Mouse (Mus musculus) myocyte (in vitro differentiated cells): ENCODE measurements around the gene Mael. TPM values are rescaled to one million over a fixed set of nuclear protein-coding genes. Genes with fewer than 3 reads are reported as not detected.

Experiments
- H3K27me3 ChIP-seq: one replicate; pipeline ENCODE4 v1.6.1; 2011; ENCODE audit not compliant: control insufficient read depth, insufficient read depth, insufficient read length
- H3K36me3 ChIP-seq: one replicate; pipeline ENCODE4 v1.6.1; 2011; ENCODE audit not compliant: control insufficient read depth, insufficient read depth
- H3K4me2 ChIP-seq: one replicate; pipeline ENCODE4 v1.6.1; 2011; ENCODE audit warnings: low read depth, control low read depth
- H3K4me3 ChIP-seq: one replicate; pipeline ENCODE4 v1.5.1; 2011; ENCODE audit warnings: mild to moderate bottlenecking, control low read depth, moderate library complexity
- H3K79me2 ChIP-seq: one replicate; pipeline ENCODE4 v1.6.1; 2011; ENCODE audit not compliant: control insufficient read depth, insufficient read depth
- H3ac ChIP-seq: one replicate; pipeline ENCODE4 v1.6.1; 2011; ENCODE audit not compliant: control insufficient read depth, insufficient read length
- CEBPB ChIP-seq: IDR thresholded peaks from 2 replicates; pipeline ENCODE4 v1.6.1; 2011; ENCODE audit warnings: mild to moderate bottlenecking, moderate library complexity; ENCODE audit not compliant: poor library complexity, insufficient read depth, severe bottlenecking
- E2F4 ChIP-seq: IDR thresholded peaks from one replicate; pipeline ENCODE4 v1.6.1; 2011; ENCODE audit warnings: mild to moderate bottlenecking, control low read depth, moderate library complexity; ENCODE audit not compliant: insufficient read depth
- MAX ChIP-seq: IDR thresholded peaks from one replicate; pipeline ENCODE4 v1.6.1; 2011; ENCODE audit warnings: low read depth, mild to moderate bottlenecking, control low read depth
- MYOD1 ChIP-seq, 3 experiments: IDR thresholded peaks; one replicate each; pipeline ENCODE4 v1.6.1; 2011; ENCODE audit warnings: control low read depth in 2 of 3, low read depth in 2 of 3, mild to moderate bottlenecking in 2 of 3, moderate library complexity in 1 of 3; ENCODE audit not compliant: insufficient read length in 2 of 3, control insufficient read depth in 1 of 3
- MYOG ChIP-seq, 3 experiments: IDR thresholded peaks; one replicate each; pipeline ENCODE4 v1.6.1; 2011; ENCODE audit warnings: control low read depth in 2 of 3, low read depth in 2 of 3, mild to moderate bottlenecking in 2 of 3; ENCODE audit not compliant: insufficient read length in 2 of 3, control insufficient read depth in 1 of 3, insufficient read depth in 1 of 3
- POLR2A ChIP-seq: IDR thresholded peaks from one replicate; pipeline ENCODE4 v1.6.1; 2011; ENCODE audit warnings: low read depth, mild to moderate bottlenecking, control low read depth, moderate library complexity; ENCODE audit not compliant: insufficient read length
- POLR2AphosphoS2 ChIP-seq: IDR thresholded peaks from one replicate; pipeline ENCODE4 v1.6.1; 2011; ENCODE audit warnings: low read depth, control low read depth; ENCODE audit not compliant: insufficient read length
- REST ChIP-seq: IDR thresholded peaks from one replicate; pipeline ENCODE4 v1.6.1; 2011; ENCODE audit warnings: mild to moderate bottlenecking, control low read depth, moderate library complexity; ENCODE audit not compliant: insufficient read depth, insufficient read length
- SRF ChIP-seq: IDR thresholded peaks from one replicate; pipeline ENCODE4 v1.6.1; 2011; ENCODE audit warnings: low read depth; ENCODE audit not compliant: control insufficient read depth, insufficient read length
- TCF12 ChIP-seq: IDR thresholded peaks from one replicate; pipeline ENCODE4 v1.6.1; 2011; ENCODE audit warnings: mild to moderate bottlenecking, control low read depth; ENCODE audit not compliant: poor library complexity, insufficient read depth, severe bottlenecking
- TCF3 ChIP-seq: IDR thresholded peaks from one replicate; pipeline ENCODE4 v1.6.1; 2011; ENCODE audit warnings: low read depth, control low read depth; ENCODE audit not compliant: insufficient read length
- USF1 ChIP-seq: IDR thresholded peaks from one replicate; pipeline ENCODE4 v1.6.1; 2011; ENCODE audit warnings: low read depth, mild to moderate bottlenecking, control low read depth, moderate library complexity
- polyA plus RNA-seq: library from polyadenylated mRNA; unstranded; fragments of >200 nt; fragmentation: generic; extraction: Trizol; gene quantifications from one replicate; pipeline ENCODE4 v1.2.1, GENCODE M21; 2012; ENCODE audit warnings: missing spikeins

The Mael gene
- polyA plus RNA-seq, result not detected

DNA sequence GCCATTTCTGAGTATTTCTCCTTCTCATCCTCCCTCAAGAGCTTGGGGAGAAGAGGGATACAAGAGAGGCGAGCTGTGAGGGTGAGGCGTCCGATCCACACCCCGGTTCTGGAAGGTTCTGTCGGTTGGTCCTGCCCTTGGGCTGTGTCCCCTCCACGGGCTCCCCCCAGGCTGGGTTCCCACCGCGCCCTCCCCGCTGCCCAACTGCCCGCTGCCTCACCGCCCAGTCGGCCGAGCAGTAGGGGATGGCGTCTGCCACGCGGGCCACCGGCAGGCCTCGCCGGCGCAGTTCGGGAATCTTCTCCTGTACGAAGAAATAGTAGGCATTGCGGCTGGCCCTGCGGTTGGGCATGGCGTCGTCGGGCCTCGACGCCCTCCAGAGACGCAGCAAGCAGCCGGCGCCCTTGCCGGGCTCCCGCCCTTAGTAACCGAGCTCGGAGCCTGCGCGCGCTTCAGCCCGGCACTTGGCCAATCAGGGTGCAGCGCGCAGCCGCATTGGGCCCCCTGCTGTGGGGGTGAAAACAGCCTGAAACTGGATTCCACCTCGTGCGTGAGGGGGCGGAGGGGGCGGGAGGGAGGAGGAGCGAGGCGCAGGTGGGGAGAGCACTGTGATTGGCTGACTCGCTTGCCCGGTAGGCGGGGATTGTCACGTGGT is at the start of gene Mael:
Gene Mael (minus strand): TSS at position 433 of the 655 bp plus-strand sequence.
- no peaks in the 10 kb centered on the region for H3K79me2 ChIP-seq
- no peak within 1 kb of the TSS for H3K4me3 ChIP-seq
- H3K36me3 ChIP-seq, result no peaks in the 10 kb centered on the region
- H3K4me2 ChIP-seq, result no peak within 1 kb of the TSS
- TF ChIP-seq USF1, result no peak
- TF ChIP-seq POLR2AphosphoS2, result no peak
- TF ChIP-seq TCF12, result no peak
- TF ChIP-seq CEBPB, result no peak
- TF ChIP-seq MAX, result no peak
- no peak for TF ChIP-seq E2F4
- TF ChIP-seq TCF3, result no peak
- TF ChIP-seq MYOD1 (IDR thresholded peaks at IDR 0.05; ENCODE audit: control insufficient read depth in 1 of 3, insufficient read length in 2 of 3, low read depth in 2 of 3), result no peak
- no peak for TF ChIP-seq REST
- TF ChIP-seq MYOG (IDR thresholded peaks at IDR 0.05; ENCODE audit: control insufficient read depth in 1 of 3, insufficient read depth in 1 of 3, insufficient read length in 2 of 3, low read depth in 2 of 3), result no peak
- TF ChIP-seq POLR2A, result no peak
- TF ChIP-seq SRF, result no peak
- H3ac ChIP-seq, result no peak within 1 kb of the TSS
- no peaks in the 10 kb centered on the region for H3K27me3 ChIP-seq

DNA sequence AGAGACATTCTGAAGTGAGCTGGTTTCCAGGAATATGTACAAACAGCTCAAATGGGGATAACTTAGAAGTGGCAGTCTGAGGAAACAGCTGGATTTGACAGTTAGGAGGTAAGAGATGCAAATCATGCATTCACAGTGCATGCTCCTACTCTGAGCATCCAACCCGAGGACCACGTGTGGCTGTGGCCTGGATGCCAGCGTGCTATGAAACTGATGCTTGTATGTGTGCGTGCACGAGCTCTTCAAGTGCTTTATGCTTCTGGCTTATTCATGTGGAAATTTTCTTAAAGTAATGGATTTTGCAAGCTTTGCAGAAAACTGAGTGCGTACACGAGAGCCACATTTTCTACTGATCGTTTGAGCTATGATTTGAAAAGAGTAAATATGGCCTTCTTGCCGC is 47.7 kb upstream of the Mael start:
- no peaks in the 10 kb centered on the region for H3K79me2 ChIP-seq

DNA sequence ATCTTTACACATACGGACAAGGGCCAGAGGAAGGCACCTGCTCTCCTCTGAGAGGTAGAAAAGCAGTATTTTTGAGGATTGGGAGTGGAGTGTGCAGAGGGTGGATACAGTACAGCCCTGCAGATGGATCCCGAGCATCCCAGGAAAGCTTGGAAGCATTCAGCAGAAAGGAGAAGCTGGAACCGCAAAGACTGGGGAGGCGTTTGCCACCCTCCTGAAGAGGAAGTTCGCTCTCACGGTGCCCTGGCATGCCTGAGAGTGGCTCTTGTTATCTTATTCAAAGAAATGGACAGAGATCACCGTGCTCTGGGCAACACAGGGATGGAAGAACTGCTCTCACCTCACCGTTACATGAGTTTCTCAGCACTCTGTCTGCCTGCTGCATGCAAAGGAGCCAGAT is 45.8 kb upstream of the Mael start:
- Histone ChIP-seq H3K4me3 (no peak overlapping the region), H3K27me3 (no peaks in the 10 kb centered on the region), H3K4me2 (no peak overlapping the region), H3K79me2 (no peaks in the 10 kb centered on the region), H3ac (no peak overlapping the region), H3K36me3 (no peaks in the 10 kb centered on the region)
- TF ChIP-seq USF1, result no peak
- no peak for TF ChIP-seq E2F4
- TF ChIP-seq POLR2A, result no peak
- no peak for TF ChIP-seq MAX
- no peak for TF ChIP-seq MYOD1 (IDR thresholded peaks at IDR 0.05; ENCODE audit: control insufficient read depth in 1 of 3, insufficient read length in 2 of 3, low read depth in 2 of 3)
- no peak for TF ChIP-seq TCF3
- no peak for TF ChIP-seq SRF
- TF ChIP-seq CEBPB, result no peak
- no peak for TF ChIP-seq TCF12
- TF ChIP-seq REST, result no peak
- no peak for TF ChIP-seq MYOG (IDR thresholded peaks at IDR 0.05; ENCODE audit: control insufficient read depth in 1 of 3, insufficient read depth in 1 of 3, insufficient read length in 2 of 3, low read depth in 2 of 3)
- TF ChIP-seq POLR2AphosphoS2, result no peak

More for the DNA sequence above, 47.7 kb upstream of the Mael start:
- no peak for TF ChIP-seq E2F4
- TF ChIP-seq MYOD1 (IDR thresholded peaks at IDR 0.05; ENCODE audit: control insufficient read depth in 1 of 3, insufficient read length in 2 of 3, low read depth in 2 of 3), result no peak
- no peak for TF ChIP-seq REST
- no peak for TF ChIP-seq CEBPB
- no peaks in the 10 kb centered on the region for H3K27me3 ChIP-seq
- H3K4me2 ChIP-seq, result no peak overlapping the region
- H3K36me3 ChIP-seq, result no peaks in the 10 kb centered on the region
- no peak overlapping the region for H3K4me3 ChIP-seq
- H3ac ChIP-seq, result no peak overlapping the region

DNA sequence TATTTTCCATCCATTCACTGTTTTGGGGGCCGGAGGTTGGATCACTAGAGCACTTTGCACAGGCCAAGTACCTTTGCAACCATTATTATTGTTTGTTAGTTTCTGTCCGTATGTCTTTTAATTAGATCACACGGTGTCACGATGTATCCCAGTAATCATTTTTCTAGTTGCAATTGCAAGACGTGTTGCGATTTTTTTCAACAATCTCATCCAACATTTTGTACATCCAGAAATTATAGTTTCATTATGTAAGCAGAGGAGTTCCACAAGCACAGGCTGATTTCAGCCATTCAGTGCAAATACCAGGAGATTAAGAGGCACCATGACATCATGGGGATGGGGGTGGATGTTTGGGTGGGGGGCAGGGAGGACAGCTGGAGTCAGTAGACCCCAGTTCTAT is 44.9 kb upstream of the Mael start:
- no peak for TF ChIP-seq REST
- no peak for TF ChIP-seq USF1
- no peak for TF ChIP-seq POLR2A
- TF ChIP-seq CEBPB, result no peak
- TF ChIP-seq SRF, result no peak
- no peak overlapping the region for H3K4me2 ChIP-seq
- no peaks in the 10 kb centered on the region for H3K27me3 ChIP-seq
- no peak overlapping the region for H3ac ChIP-seq
- no peak overlapping the region for H3K4me3 ChIP-seq
- H3K36me3 ChIP-seq, result no peaks in the 10 kb centered on the region
- no peaks in the 10 kb centered on the region for H3K79me2 ChIP-seq

DNA sequence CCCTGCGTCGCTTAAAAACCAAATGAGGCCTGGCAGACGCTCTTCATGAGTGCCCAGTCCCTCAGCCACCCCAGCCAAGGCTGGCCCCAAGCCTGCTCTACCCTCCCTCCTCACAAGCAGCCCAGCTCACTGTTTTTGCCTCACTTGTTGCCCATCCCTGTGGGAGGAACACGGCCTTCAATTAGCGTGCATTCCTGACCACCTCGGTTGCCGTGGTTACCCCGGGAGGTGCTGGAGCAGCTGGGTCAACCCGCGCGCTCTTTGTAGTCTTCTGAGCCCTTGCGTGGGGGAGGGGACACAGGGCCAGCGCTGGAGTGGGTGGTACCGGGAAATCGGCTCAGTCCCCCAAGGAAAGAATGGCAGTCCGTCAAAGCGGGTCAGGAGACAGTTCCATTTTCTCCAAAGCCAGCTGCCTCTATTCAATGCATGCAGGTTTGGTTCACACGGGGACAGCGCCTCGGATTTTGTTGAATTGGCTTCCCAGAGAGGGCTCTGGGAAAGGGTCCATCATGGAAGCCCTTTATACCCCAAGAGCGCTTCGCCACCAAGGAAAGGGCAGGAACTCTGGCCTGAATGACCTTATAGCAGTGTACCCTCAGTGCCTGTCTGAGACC is 44.2 kb upstream of the Mael start:
- H3K36me3 ChIP-seq, result no peaks in the 10 kb centered on the region
- peak in 2 of 3 experiments; percentile 8 to 33 for TF ChIP-seq MYOG (IDR thresholded peaks at IDR 0.05; ENCODE audit: control insufficient read depth in 1 of 3, insufficient read depth in 1 of 3, insufficient read length in 2 of 3, low read depth in 2 of 3)
- no peak for TF ChIP-seq REST
- TF ChIP-seq MYOD1 (IDR thresholded peaks at IDR 0.05; ENCODE audit: control insufficient read depth in 1 of 3, insufficient read length in 2 of 3, low read depth in 2 of 3), result peak in 2 of 3 experiments; percentile 27 to 49
- no peak for TF ChIP-seq TCF3
- H3K4me3 ChIP-seq, result no peak overlapping the region
- no peak overlapping the region for H3K4me2 ChIP-seq
- H3K79me2 ChIP-seq, result no peaks in the 10 kb centered on the region
- H3K27me3 ChIP-seq, result no peaks in the 10 kb centered on the region
- no peak overlapping the region for H3ac ChIP-seq
